Mouse (Mus musculus) monocyte, adult 5-6 weeks (primary cell): ENCODE results near the gene Chtop. TPM values are rescaled to one million over a fixed set of nuclear protein-coding genes. Genes with fewer than 3 reads are reported as not detected.

ENCODE experiments used
- ATAC-seq: fragments of 153-309, 156-312 bp; replicated peaks from 2 replicates; pipeline ENCODE4 v1.8.0; 2017; ENCODE audit warnings: mild to moderate bottlenecking; ENCODE audit not compliant: low TSS enrichment, insufficient number of reproducible peaks, severe bottlenecking, poor library complexity, low FRiP score
- total RNA-seq: library from RNA; stranded (forward); fragments of 200-1000, 200-491, 200-594 nt; gene quantifications from 3 replicates; pipeline ENCODE4 v1.2.3, GENCODE M21; 2017

Chtop gene
- total RNA-seq = 65.3 to 100 TPM (median 80.3 TPM) in 3 replicates

DNA sequence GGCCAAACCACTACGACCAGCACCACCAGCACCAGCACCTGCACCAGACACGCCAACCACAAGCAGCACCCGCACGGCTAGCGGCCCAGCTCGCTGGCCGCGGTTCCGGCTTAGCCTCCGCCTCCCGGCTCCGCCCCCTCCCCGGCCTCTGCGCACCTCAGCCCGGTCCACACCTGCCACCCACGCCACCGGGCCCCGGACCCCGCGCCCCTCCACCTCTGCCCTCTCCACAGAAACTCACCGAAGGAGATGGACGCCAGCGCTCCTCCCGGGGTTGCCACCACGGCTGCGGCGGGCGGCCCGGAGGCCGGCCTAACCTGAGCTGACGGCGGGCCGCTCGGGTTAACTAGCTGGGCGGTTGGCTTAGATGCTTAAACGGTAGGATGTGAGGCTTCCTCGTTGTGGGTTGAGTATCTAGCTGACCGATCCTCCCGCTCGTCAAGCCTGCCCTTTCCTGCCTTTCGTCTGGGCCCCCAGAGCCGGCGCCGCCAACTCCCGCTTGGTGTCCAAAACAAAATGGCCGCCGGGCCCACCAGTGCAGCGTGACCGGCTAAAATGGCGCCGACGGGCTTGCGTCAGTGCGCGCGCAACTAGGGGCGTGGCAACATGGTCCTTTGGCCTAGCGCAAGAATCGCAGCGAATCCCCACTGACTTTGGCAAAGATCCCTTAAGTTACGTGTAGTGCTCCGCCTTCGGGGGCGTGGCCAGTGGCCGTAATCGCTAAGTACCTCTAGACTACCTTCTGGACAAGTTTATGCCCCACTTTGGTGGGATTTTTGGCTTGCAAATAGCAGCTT lies at the start of gene Chtop:
Gene Chtop, minus strand, starts transcription at position 549 of the 797 bp plus-strand sequence.
- peak; percentile 87 for ATAC-seq

- ATAC-seq = no peak
Observed at GRCm38 (mm10) chr3:90555954-90556353, 46.7 kb upstream of the Chtop start.

GRCm38 (mm10) chr3:90552231-90552630 lies 42.9 kb upstream of the Chtop start:
- no peak for ATAC-seq

DNA sequence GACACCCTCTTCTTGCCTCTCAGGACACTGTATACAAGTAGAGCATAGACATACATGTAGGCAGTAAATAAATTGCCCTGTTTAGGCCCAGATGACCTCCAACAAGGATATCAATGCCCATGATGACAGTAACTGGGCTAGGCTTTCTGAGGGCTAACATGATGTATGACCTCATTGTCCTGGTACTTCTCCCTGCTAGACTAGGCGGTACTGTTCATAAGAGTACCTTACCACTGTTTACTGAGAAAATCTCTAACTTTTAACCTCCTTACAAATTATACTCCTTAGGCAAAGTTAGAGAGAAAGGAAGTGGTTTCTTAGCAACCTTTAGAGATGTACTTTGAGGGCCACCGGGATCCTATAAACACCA lies 41.1 kb upstream of the Chtop start:
- ATAC-seq = no peak

GRCm38 (mm10) chr3:90549676-90550420 lies 40.5 kb upstream of the Chtop start:
- ATAC-seq = no peak

- no peak for ATAC-seq
Observed at GRCm38 (mm10) chr3:90540904-90541303, 31.6 kb upstream of the Chtop start.

GRCm38 (mm10) chr3:90537905-90538296 lies 28.6 kb upstream of the Chtop start:
- no peak for ATAC-seq

DNA sequence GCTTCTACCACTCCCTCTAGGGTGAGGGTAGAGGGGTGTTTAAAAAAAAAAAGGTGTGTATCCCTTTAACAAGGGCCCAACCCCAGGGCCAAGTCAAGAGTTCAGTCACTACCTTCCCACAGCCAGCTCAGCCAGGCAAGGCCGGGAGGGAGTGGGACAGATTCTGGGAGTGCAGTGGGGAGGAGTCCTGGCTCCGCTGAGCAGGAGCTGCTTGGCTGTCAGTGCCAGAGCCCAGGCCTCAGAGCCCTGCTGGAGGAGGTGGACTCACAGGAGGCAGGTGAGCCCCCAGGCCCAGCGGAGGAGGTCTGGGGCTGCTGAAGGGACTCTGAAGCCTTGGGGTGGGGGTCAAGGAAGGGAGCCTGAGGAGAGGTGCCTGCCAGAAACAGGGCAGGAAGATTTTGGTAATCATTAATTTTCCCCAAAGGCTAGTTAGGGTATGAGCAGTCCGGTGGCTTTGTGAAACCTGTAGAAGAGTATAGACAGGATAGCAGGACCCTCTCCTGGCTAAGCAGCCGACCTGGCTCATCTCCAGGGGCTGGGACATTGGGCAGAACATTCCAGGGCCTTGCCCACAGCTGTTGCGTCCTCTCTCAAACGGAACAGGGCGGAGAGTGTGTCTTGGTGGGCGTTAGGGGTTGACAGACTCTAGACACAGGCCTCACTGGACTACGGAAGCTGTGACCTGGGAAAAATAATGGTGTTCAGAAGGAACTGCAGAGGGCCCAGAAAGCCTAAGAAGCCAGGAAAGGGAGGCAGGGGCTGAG lies 28.0 kb upstream of the Chtop start, which contains the start of gene S100a16:
Gene S100a16, plus strand, starts transcription at position 114 of the 764 bp plus-strand sequence.
- no peak for ATAC-seq

DNA sequence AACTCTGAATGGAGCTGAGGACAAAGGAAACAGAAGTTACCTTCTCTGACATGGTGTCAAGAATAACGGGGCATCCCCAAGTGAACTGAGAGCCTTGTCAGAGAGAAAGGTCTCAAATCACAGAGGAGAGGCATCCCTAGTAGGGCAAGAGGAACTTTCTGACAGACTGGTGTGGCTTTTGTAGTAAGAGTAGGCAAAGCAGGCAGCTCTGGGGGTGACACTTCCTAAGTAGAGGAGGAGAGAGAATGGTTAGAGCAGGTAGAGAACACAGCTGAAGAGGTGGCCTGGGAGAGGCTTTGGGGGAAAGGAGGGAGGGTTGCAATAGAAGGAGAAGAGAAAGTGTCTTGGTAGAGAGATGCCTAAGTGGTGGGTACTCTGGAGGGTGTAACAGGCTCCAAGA lies 26.1 kb upstream of the Chtop start:
- ATAC-seq = no peak

DNA sequence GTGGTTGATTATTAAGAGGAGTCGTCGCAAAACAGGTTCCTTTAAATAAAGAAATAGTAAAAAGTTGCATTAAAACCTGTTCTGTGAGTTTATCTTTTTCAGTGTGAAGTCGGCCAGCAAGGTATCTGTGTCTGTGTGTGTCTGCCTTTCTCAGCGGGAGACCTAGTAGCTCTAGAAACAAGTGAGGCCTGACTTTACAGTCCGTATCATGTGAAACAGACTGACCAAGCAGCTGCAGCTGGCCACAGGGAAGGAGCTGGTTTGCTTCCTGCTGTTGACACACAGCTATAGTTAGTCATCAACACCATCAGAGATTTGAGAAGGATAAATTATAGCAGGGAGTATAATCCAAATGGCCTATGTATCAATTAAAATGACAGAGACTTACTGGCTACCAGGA lies 22.4 kb upstream of the Chtop start:
- ATAC-seq = no peak

DNA sequence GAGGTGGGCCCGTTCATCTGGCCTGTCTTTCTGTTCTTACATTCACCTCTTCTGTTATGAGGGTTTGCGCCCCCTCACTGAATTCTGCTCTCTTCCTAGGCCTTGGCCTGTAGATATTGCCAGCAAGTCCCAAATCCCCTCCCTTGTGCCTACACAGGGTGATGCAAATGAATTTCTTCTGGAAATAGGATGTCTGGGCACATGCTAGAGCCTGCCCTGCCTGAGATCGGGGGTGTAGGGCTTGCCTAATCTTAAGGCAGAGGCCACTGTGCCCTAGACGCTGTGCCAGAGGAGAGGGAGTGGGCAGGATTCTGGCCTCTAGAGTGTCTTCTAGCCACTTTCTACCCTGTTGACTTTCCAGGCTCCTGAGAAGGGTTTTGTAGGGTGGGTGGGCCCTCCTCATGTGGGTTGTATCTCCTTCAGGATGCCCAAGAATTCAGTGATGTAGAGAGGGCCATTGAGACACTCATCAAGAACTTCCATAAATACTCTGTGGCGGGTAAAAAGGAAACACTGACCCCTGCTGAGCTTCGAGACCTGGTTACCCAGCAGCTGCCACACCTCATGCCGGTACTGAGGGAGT lies 18.1 kb upstream of the Chtop start:
- ATAC-seq = no peak

GRCm38 (mm10) chr3:90526580-90526979 lies 17.3 kb upstream of the Chtop start, which contains the start of gene S100a14:
S100a14 (plus strand) TSS chr3:90526856.
- ATAC-seq = 0 out of 2 replicates have a peak, but pooled peaks have one; percentile 10

DNA sequence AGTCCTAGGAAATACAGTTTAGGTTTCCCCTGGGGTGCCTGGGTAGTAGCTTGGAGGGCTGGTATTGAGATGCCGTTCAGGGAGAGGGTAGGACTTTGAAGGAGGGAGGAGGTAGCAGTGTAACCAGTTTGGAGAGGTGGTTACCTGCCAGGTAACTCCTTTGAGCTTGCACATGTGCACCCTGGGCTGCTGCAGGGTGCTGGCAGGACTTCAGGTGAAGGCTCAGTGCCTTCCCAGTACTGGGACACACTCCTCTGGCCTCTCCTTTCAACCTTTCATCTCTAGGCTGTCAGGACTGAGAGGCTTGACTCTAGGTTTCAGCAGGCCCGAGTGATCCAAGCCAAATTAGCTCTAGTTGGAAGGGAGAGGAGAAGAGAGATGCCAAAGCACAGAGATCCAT lies 16.8 kb upstream of the Chtop start:
- ATAC-seq = no peak

- peak; percentile 84 for ATAC-seq
Observed at GRCm38 (mm10) chr3:90525421-90525820, 16.1 kb upstream of the Chtop start.

GRCm38 (mm10) chr3:90517711-90518110 lies 8.4 kb upstream of the Chtop start:
- no peak for ATAC-seq

DNA sequence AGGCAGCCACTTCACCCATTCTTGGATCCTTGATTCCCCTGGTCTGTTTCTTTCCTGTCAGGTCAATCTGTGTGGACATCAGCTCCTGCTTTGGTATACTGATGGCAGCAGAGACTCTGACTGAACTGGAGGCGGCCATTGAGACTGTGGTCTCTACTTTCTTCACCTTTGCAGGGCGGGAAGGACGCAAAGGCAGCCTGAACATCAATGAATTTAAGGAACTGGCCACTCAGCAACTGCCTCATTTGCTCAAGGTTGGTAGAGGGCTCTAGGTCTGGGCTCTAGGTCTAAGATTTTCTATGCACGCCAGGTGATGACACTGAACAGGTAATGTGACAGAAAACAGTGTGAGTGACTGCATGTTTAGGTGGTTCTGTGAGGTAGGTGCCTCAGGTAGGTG lies 6.5 kb upstream of the Chtop start:
- no peak for ATAC-seq

DNA sequence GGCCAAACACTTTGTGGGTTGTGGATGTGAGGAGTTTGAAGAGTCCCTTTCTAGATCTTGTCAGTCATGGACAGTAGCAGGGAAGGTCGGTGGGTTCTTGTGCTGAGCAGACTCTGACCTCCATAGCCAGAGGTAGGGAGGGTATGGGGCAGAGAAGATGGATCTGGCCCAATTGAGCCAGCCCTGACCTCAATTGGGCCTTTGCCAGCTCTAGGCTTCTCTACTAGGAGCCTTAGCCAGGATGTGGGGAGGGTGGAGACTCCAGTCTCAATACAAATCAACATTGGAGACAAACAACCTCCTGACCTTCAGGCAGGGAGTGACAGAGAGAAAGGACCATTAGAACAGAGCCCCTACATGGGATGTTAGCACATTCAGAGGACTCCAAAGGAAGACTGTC lies 5.9 kb upstream of the Chtop start:
- ATAC-seq = no peak

- ATAC-seq = peak; percentile 36; the same call in 1 of the 2 replicates
Observed at GRCm38 (mm10) chr3:90514691-90515090, 5.4 kb upstream of the Chtop start.
